Mouse (Mus musculus) bone marrow, adult 2 months (tissue): ENCODE data around the gene Tas2r108.

Experiments
- CTCF ChIP-seq: fragments of 200-500 bp; IDR thresholded peaks from 2 replicates; pipeline ENCODE4 v1.5.1; 2011; ENCODE audit warnings: low read length, control low read depth; ENCODE audit not compliant: control insufficient read depth, insufficient read depth
- POLR2A ChIP-seq: fragments of 200-500 bp; IDR thresholded peaks from 2 replicates; pipeline ENCODE4 v1.6.1; 2011; ENCODE audit warnings: low read depth, mild to moderate bottlenecking, control low read depth, low read length, borderline replicate concordance; ENCODE audit not compliant: control insufficient read depth

DNA sequence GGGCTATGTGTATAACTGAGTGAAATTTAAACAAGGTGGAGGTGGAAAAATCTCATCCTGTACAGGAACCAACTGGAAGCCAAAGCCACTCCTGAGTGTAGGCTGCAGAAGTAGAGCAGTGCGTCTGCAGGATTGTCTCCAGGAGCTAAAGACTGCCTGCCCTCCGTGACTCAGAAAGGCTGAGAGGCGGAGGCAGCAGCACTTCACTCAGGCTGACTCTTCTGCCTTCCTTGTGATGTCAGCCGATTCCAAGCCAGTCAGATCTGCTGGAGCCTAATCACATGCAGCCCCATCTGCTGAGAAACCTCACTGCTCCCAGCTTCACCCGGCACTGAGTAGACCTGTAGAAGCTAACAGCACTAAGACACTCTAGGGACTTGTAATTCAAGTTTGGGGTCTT lies 11.0 kb upstream of the Tas2r108 start:
- no peak for TF ChIP-seq POLR2A
- no peak for TF ChIP-seq CTCF
